Mouse (Mus musculus): Measurements from ENCODE around the gene 3110040M04Rik. TPM values are rescaled to one million over a fixed set of nuclear protein-coding genes. Genes with fewer than 3 reads are reported as not detected.

3110040M04Rik gene
- polyA plus RNA-seq, 1 experiment from 2014 or later: 0.66 TPM

DNA sequence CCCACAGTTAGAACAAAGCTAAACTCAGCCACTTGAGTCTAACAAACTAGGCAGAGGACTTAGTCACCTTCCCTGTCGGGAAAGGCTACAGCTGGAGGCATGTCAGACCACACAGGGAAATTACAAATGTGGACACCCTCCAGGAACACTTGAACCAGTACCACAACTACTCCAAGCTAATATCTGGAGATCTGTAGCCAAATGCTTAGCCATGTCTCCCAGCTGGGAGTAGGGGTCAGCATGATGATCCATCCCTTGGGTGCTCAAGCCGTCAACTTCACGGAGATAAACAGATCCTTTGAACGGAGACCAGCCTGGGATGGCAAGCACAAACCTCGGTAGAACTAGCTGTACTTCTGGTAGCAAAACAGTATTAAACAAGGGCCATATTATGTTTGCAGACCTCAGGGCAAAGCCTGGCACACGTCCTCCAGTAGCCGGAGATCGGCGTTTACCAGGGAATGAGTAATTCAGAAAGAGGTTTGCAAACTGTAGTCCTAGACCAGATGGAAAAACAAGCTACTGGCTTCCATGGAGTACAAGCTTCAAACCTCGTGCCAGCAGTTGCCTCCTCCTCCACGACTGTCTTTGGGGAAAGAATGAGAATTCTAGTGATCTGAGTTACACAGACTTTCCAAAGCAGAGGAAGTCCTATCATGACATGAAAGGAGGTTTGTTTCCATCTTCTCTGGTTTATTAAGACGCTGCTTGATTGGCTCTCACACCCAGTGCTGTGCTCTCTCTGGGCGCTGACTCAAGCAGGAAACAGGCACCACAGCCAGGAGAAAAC, 32.4 kb downstream of the 3110040M04Rik start:
- no peaks in the 10 kb centered on the region for H3K4me1 ChIP-seq (ENCODE audit: control insufficient read depth, insufficient read depth, low read length)
- no peak overlapping the region for H3K9ac ChIP-seq (ENCODE audit: low read length)
- no peak for ATAC-seq (ENCODE audit: insufficient read depth, low FRiP score, low TSS enrichment)
- no peaks in the 10 kb centered on the region for H3K9me3 ChIP-seq (ENCODE audit: control insufficient read depth, low read length)
- no peak overlapping the region for H3K27ac ChIP-seq (ENCODE audit: low read depth, low read length)
- H3K27me3 ChIP-seq (ENCODE audit: control insufficient read depth, insufficient read depth, low read length): no peaks in the 10 kb centered on the region
- no peak overlapping the region for H3K4me3 ChIP-seq (ENCODE audit: low read depth, low read length)
- 78% methylated on average over 13 of the region's 13 CpGs for WGBS
- no peak overlapping the region for H3K4me2 ChIP-seq (ENCODE audit: low read depth)
- no peak for DNase-seq (ENCODE audit: low spot score)
- no peaks in the 10 kb centered on the region for H3K36me3 ChIP-seq (ENCODE audit: control insufficient read depth, insufficient read depth, low read length)

DNA sequence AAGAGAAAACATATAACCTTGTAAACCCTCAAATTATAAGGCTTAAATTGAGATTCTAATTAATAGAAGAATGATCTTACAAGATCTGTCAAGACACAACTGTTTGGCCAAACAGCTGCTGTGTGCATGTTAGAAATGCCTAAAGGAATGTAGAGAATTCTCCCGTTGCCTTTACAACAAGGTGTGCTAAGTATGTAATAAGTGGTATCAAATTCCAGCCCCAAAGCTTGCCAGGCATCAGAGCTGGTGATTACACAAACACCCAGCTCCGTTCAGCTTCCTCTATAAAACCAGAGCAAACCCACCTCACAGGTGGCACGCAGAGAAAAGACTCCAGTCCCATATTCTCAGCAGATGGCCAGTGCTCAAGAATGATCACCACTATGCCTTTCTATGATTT, 33.9 kb downstream of the 3110040M04Rik start:
- Histone ChIP-seq H3K9me3 (ENCODE audit: control insufficient read depth, low read length) (no peaks in the 10 kb centered on the region), H3K27ac (ENCODE audit: low read depth, low read length) (no peak overlapping the region), H3K4me1 (ENCODE audit: control insufficient read depth, insufficient read depth, low read length) (no peaks in the 10 kb centered on the region), H3K4me3 (ENCODE audit: low read depth, low read length) (no peak overlapping the region), H3K36me3 (ENCODE audit: control insufficient read depth, insufficient read depth, low read length) (no peaks in the 10 kb centered on the region), H3K9ac (ENCODE audit: low read length) (no peak overlapping the region), H3K27me3 (ENCODE audit: control insufficient read depth, insufficient read depth, low read length) (no peaks in the 10 kb centered on the region), H3K4me2 (ENCODE audit: low read depth) (no peak overlapping the region)
- ATAC-seq (ENCODE audit: insufficient read depth, low FRiP score, low TSS enrichment) (no peak), DNase-seq (ENCODE audit: low spot score) (no peak)
- WGBS: 80% methylated on average over 3 of the region's 3 CpGs

GRCm38 (mm10) chr1:151243332-151243731, 39.4 kb downstream of the 3110040M04Rik start:
- Histone ChIP-seq H3K27me3 (ENCODE audit: control insufficient read depth, insufficient read depth, low read length) (no peaks in the 10 kb centered on the region), H3K4me3 (ENCODE audit: low read depth, low read length) (no peak overlapping the region), H3K4me2 (ENCODE audit: low read depth) (no peak overlapping the region), H3K4me1 (ENCODE audit: control insufficient read depth, insufficient read depth, low read length) (no peaks in the 10 kb centered on the region), H3K27ac (ENCODE audit: low read depth, low read length) (no peak overlapping the region), H3K9me3 (ENCODE audit: control insufficient read depth, low read length) (no peaks in the 10 kb centered on the region), H3K9ac (ENCODE audit: low read length) (no peak overlapping the region), H3K36me3 (ENCODE audit: control insufficient read depth, insufficient read depth, low read length) (no peaks in the 10 kb centered on the region)
- DNase-seq (ENCODE audit: low spot score): no peak
- WGBS: 91% methylated on average over 4 of the region's 4 CpGs
- ATAC-seq (ENCODE audit: insufficient read depth, low FRiP score, low TSS enrichment): no peak

DNA sequence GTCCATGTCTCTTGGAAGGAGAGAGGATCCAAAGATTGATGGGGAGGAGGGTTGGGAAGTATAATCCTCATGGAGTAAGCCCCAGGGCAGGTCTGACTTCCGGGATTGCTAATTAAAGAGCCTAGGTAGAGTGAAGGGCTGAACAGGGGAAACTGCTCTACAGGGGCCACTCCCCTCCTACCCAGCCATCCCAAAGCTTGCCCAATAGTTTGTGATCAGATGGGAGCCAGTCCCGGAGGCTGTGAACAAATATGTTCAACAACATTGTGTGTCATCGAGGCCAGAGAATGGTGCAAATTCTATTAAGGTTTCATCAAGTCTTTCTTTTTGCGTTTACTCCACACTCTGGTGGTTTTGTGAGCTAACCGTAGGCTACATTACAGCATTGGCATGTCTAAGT, 40.1 kb downstream of the 3110040M04Rik start:
- no peak overlapping the region for H3K27ac ChIP-seq (ENCODE audit: low read depth, low read length)
- H3K4me3 ChIP-seq (ENCODE audit: low read depth, low read length): no peak overlapping the region
- H3K4me1 ChIP-seq (ENCODE audit: control insufficient read depth, insufficient read depth, low read length): no peaks in the 10 kb centered on the region
- no peaks in the 10 kb centered on the region for H3K36me3 ChIP-seq (ENCODE audit: control insufficient read depth, insufficient read depth, low read length)
- DNase-seq (ENCODE audit: low spot score) (no peak), ATAC-seq (ENCODE audit: insufficient read depth, low FRiP score, low TSS enrichment) (no peak)
- no peaks in the 10 kb centered on the region for H3K9me3 ChIP-seq (ENCODE audit: control insufficient read depth, low read length)
- WGBS: 89% methylated on average over 5 of the region's 5 CpGs
- no peaks in the 10 kb centered on the region for H3K27me3 ChIP-seq (ENCODE audit: control insufficient read depth, insufficient read depth, low read length)
- H3K4me2 ChIP-seq (ENCODE audit: low read depth): no peak overlapping the region
- no peak overlapping the region for H3K9ac ChIP-seq (ENCODE audit: low read length)

DNA sequence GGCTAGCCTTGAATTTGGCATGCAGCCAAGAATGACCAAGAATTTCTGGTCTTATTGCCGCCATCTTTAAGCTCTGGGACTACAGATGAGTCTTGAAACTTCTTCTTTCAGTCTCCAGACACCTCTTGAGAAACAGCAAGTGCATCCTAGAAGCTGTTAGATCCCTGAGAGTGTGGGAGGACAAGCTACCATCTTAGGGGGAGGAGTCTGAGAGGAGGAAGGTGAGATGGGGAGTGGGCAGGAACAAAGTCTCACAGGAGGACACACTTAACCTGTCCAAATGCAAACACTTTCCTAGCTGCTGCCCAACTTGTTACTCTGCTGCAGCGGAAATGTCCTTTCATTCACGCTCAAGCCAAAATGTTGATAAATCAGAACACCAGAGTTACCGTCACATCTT, 40.8 kb downstream of the 3110040M04Rik start:
- Histone ChIP-seq H3K4me3 (ENCODE audit: low read depth, low read length) (no peak overlapping the region), H3K27me3 (ENCODE audit: control insufficient read depth, insufficient read depth, low read length) (no peaks in the 10 kb centered on the region), H3K4me2 (ENCODE audit: low read depth) (no peak overlapping the region), H3K36me3 (ENCODE audit: control insufficient read depth, insufficient read depth, low read length) (no peaks in the 10 kb centered on the region), H3K27ac (ENCODE audit: low read depth, low read length) (no peak overlapping the region), H3K9me3 (ENCODE audit: control insufficient read depth, low read length) (no peaks in the 10 kb centered on the region), H3K9ac (ENCODE audit: low read length) (no peak overlapping the region), H3K4me1 (ENCODE audit: control insufficient read depth, insufficient read depth, low read length) (no peaks in the 10 kb centered on the region)
- DNase-seq (ENCODE audit: low spot score) (no peak), ATAC-seq (ENCODE audit: insufficient read depth, low FRiP score, low TSS enrichment) (no peak)
- 94% methylated on average over 4 of the region's 4 CpGs for WGBS

- ATAC-seq (ENCODE audit: insufficient read depth, low FRiP score, low TSS enrichment): no peak
- Histone ChIP-seq H3K9me3 (ENCODE audit: control insufficient read depth, low read length) (no peaks in the 10 kb centered on the region), H3K27me3 (ENCODE audit: control insufficient read depth, insufficient read depth, low read length) (no peaks in the 10 kb centered on the region), H3K4me1 (ENCODE audit: control insufficient read depth, insufficient read depth, low read length) (no peaks in the 10 kb centered on the region), H3K9ac (ENCODE audit: low read length) (no peak overlapping the region), H3K27ac (ENCODE audit: low read depth, low read length) (no peak overlapping the region), H3K36me3 (ENCODE audit: control insufficient read depth, insufficient read depth, low read length) (no peaks in the 10 kb centered on the region), H3K4me2 (ENCODE audit: low read depth) (no peak overlapping the region), H3K4me3 (ENCODE audit: low read depth, low read length) (no peak overlapping the region)
- DNase-seq (ENCODE audit: low spot score): no peak
- 89% methylated on average over 10 of the region's 10 CpGs for WGBS
Observed at GRCm38 (mm10) chr1:151245165-151245564, 41.2 kb downstream of the 3110040M04Rik start.

GRCm38 (mm10) chr1:151245846-151246245, 41.9 kb downstream of the 3110040M04Rik start:
- 62% methylated on average over 2 of the region's 2 CpGs for WGBS
- Histone ChIP-seq H3K9ac (ENCODE audit: low read length) (no peak overlapping the region), H3K27ac (ENCODE audit: low read depth, low read length) (no peak overlapping the region), H3K36me3 (ENCODE audit: control insufficient read depth, insufficient read depth, low read length) (no peaks in the 10 kb centered on the region), H3K4me1 (ENCODE audit: control insufficient read depth, insufficient read depth, low read length) (no peaks in the 10 kb centered on the region), H3K4me3 (ENCODE audit: low read depth, low read length) (no peak overlapping the region), H3K27me3 (ENCODE audit: control insufficient read depth, insufficient read depth, low read length) (no peaks in the 10 kb centered on the region), H3K9me3 (ENCODE audit: control insufficient read depth, low read length) (no peaks in the 10 kb centered on the region), H3K4me2 (ENCODE audit: low read depth) (no peak overlapping the region)
- DNase-seq (ENCODE audit: low spot score): no peak
- ATAC-seq (ENCODE audit: insufficient read depth, low FRiP score, low TSS enrichment): no peak

GRCm38 (mm10) chr1:151250109-151250508, 46.2 kb downstream of the 3110040M04Rik start:
- Histone ChIP-seq H3K4me1 (ENCODE audit: control insufficient read depth, insufficient read depth, low read length) (no peaks in the 10 kb centered on the region), H3K9me3 (ENCODE audit: control insufficient read depth, low read length) (no peaks in the 10 kb centered on the region), H3K4me2 (ENCODE audit: low read depth) (no peak overlapping the region), H3K9ac (ENCODE audit: low read length) (no peak overlapping the region), H3K27ac (ENCODE audit: low read depth, low read length) (no peak overlapping the region), H3K27me3 (ENCODE audit: control insufficient read depth, insufficient read depth, low read length) (no peaks in the 10 kb centered on the region), H3K36me3 (ENCODE audit: control insufficient read depth, insufficient read depth, low read length) (no peaks in the 10 kb centered on the region), H3K4me3 (ENCODE audit: low read depth, low read length) (no peak overlapping the region)
- no peak for ATAC-seq (ENCODE audit: insufficient read depth, low FRiP score, low TSS enrichment)
- no peak for DNase-seq (ENCODE audit: low spot score)
- WGBS: 86% methylated on average over 3 of the region's 3 CpGs

- peak; percentile 63 for ATAC-seq (ENCODE audit: insufficient read depth, low FRiP score, low TSS enrichment)
- Histone ChIP-seq H3K36me3 (ENCODE audit: control insufficient read depth, insufficient read depth, low read length) (no peaks in the 10 kb centered on the region), H3K27me3 (ENCODE audit: control insufficient read depth, insufficient read depth, low read length) (no peaks in the 10 kb centered on the region), H3K27ac (ENCODE audit: low read depth, low read length) (no peak overlapping the region), H3K9ac (ENCODE audit: low read length) (no peak overlapping the region), H3K4me2 (ENCODE audit: low read depth) (no peak overlapping the region), H3K9me3 (ENCODE audit: control insufficient read depth, low read length) (no peaks in the 10 kb centered on the region), H3K4me1 (ENCODE audit: control insufficient read depth, insufficient read depth, low read length) (no peaks in the 10 kb centered on the region), H3K4me3 (ENCODE audit: low read depth, low read length) (no peak overlapping the region)
- DNase-seq (ENCODE audit: low spot score): peak; percentile 35
- WGBS: 55% methylated on average over 18 of the region's 18 CpGs
Observed at GRCm38 (mm10) chr1:151250529-151251193, 46.7 kb downstream of the 3110040M04Rik start.
